Mouse (Mus musculus) limb, embryonic 10.5 days (tissue): ENCODE measurements around the gene Acta1. TPM values are rescaled to one million over a fixed set of nuclear protein-coding genes. Genes with fewer than 3 reads are reported as not detected.
A peak's percentile ranks its signal among the peaks of the same experiment; 100 is the strongest.

Experiments used
- DNase-seq: peaks from one replicate; pipeline ENCODE4 v3.0.0-alpha.2; 2017; ENCODE audit warnings: low spot score
- H3K27ac ChIP-seq: fragments of 300-500 bp; sonication (generic); 2 replicates; pipeline ENCODE4 v1.5.1; 2016; ENCODE audit warnings: mild to moderate bottlenecking
- H3K27me3 ChIP-seq: fragments of 300-500 bp; sonication (generic); 2 replicates; pipeline ENCODE4 v1.6.1; 2016; ENCODE audit warnings: low read depth, mild to moderate bottlenecking; ENCODE audit not compliant: poor library complexity, severe bottlenecking
- H3K36me3 ChIP-seq: fragments of 300-500 bp; sonication (generic); 2 replicates; pipeline ENCODE4 v1.6.1; 2016; ENCODE audit warnings: mild to moderate bottlenecking, moderate library complexity
- H3K4me1 ChIP-seq: fragments of 300-500 bp; sonication (generic); 2 replicates; pipeline ENCODE4 v1.6.1; 2016
- H3K4me3 ChIP-seq: fragments of 300-500 bp; sonication (generic); 2 replicates; pipeline ENCODE4 v1.5.1; 2016; ENCODE audit warnings: mild to moderate bottlenecking, moderate library complexity
- H3K9me3 ChIP-seq: fragments of 300-500 bp; sonication (generic); replicated peaks from 2 replicates; pipeline ENCODE4 v1.6.1; 2016; ENCODE audit warnings: mild to moderate bottlenecking
- WGBS: fragments of 180-500 bp; shearing (Covaris S2); methylation state at CpG from one replicate; pipeline ENCODE4 v1.1.7; 2016; 5-methylcytosine and 5-hydroxymethylcytosine counted together
- polyA plus RNA-seq: library from polyadenylated mRNA; unstranded; fragments of >200 nt; fragmentation: Nextera tagmentation; extraction: Ambion mirVana; gene quantifications from 2 replicates; pipeline ENCODE4 v1.2.1, GENCODE M21; 2016

Gene Acta1
- polyA plus RNA-seq, 1 experiment from 2014 or later, result 1.8 TPM

DNA sequence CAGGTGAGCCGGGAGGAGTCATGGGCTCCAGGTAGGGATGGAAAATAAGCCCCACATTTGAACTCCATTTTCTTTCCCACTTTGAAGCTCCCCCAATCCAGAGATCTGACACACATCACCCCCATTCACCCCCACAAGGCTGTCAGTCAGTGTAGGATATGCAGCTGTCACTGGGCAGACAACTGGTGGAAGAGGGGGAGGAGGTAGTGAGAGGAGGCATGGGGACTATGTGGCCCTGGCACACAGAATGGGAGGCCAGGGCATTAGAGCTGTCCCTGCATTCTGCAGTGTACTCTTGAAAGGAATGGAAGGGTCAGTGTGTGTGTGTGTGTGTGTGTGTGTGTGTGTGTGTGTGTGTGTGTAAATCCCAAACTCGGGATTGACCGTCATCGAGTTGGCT is 679 bp upstream of the Acta1 start:
- H3K9me3 ChIP-seq, result no peaks in the 10 kb centered on the region
- H3K4me3 ChIP-seq, result no peak overlapping the region
- H3K4me1 ChIP-seq, result peaks cover 20% of the 10 kb centered on the region
- 76% methylated on average over 4 of the region's 4 CpGs for WGBS
- no peak overlapping the region for H3K27ac ChIP-seq
- H3K36me3 ChIP-seq, result peaks cover 25% of the 10 kb centered on the region
- DNase-seq, result no peak
- peaks cover 74% of the 10 kb centered on the region for H3K27me3 ChIP-seq

DNA sequence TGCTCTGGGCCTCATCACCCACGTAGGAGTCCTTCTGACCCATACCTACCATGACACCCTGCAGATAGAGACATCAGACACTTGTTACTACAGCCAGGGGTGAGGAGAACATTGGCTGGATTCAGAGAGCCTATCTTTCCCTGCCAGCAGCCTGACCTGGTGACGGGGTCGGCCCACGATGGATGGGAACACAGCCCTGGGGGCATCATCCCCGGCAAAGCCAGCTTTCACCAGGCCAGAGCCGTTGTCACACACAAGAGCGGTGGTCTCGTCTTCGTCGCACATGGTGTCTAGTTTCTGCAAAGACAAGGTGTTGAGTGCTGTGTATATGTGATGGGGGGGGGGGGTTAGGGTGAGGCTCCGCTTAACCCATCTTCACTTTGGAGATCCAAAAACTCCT is 1.1 kb downstream of the Acta1 start:
- DNase-seq, result no peak
- Histone ChIP-seq H3K27ac (no peak overlapping the region), H3K27me3 (peaks cover 84% of the 10 kb centered on the region), H3K9me3 (no peaks in the 10 kb centered on the region), H3K4me3 (no peak overlapping the region), H3K4me1 (peaks cover 20% of the 10 kb centered on the region), H3K36me3 (peaks cover 8% of the 10 kb centered on the region)
- WGBS, result 75% methylated on average over 11 of the region's 11 CpGs

DNA sequence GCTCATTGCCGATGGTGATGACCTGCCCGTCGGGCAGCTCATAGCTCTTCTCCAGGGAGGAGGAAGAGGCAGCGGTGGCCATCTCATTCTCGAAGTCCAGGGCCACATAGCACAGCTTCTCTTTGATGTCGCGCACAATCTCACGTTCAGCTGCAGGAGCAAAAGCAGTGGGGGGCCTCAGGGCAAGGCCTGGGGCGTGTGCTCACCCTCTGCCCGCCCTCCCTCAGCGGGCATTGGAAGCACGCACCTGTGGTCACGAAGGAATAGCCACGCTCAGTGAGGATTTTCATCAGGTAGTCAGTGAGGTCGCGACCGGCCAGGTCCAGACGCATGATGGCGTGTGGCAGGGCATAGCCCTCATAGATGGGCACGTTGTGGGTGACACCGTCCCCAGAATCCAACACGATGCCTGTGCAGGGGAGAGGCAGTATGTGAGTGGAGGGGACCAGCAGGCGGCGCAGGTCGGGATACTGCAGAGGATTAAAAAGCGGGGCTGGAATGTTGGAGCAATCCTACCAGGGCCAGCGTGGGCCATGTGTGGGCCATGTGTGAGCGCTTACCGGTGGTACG is 1.9 kb downstream of the Acta1 start:
- Histone ChIP-seq H3K4me1 (peaks cover 23% of the 10 kb centered on the region), H3K36me3 (peaks cover 3% of the 10 kb centered on the region; the same call in 1 of the 2 replicates), H3K27ac (no peak overlapping the region), H3K9me3 (no peaks in the 10 kb centered on the region), H3K4me3 (peak overlapping the region; percentile 37), H3K27me3 (peaks cover 84% of the 10 kb centered on the region)
- 16% methylated on average over 30 of the region's 30 CpGs for WGBS
- DNase-seq, result peak; percentile 51

DNA sequence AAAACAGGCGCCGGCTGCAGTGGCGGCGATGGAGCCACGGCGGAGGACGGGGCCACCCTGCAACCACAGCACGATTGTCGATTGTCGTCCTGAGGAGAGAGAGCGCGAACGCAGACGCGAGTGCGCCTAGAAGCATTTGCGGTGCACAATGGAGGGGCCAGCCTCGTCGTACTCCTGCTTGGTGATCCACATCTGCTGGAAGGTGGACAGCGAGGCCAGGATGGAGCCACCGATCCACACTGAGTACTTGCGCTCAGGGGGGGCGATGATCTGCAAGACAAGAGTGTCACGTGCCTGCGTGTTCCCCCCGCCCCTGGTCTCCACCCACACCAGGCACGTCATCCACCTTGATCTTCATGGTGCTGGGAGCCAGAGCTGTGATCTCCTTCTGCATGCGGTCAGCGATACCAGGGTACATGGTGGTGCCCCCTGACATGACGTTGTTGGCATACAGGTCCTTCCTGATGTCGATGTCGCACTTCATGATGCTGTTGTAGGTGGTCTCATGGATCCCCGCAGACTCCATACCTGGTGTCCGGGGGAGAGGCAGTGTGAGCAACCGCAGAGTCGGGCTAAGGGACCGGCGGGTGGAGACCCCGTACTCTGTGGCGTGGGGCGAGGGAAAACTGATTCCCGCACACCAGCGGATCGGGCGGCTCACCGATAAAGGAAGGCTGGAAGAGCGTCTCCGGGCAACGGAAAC is 2.5 kb downstream of the Acta1 start:
- peak; percentile 39 for DNase-seq
- H3K4me1 ChIP-seq, result peaks cover 23% of the 10 kb centered on the region
- H3K36me3 ChIP-seq, result no peaks in the 10 kb centered on the region
- H3K27ac ChIP-seq, result no peak overlapping the region
- 1% methylated on average over 49 of the region's 49 CpGs for WGBS
- no peaks in the 10 kb centered on the region for H3K9me3 ChIP-seq
- H3K27me3 ChIP-seq, result peaks cover 78% of the 10 kb centered on the region
- H3K4me3 ChIP-seq, result peak overlapping the region; percentile 37

DNA sequence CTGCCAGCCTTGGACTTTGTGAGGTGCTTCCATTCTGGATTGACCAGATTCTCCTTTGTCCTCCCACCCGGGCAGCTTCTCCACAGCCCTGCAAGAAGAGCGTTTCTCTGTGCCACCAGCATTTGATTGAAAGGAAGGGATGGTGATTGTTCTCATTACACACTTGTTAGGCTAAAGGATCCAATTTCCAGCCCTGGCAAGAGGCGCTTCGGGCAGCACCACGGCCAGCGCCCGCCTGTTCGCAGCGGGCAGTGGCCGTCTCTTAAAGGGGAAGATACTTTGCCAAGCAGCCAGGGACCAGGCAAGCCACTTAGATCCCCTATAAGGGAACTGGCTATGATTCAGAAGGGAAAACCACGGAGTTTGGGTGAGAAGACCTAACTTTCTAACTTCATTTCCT is 3.3 kb downstream of the Acta1 start:
- no peak overlapping the region for H3K27ac ChIP-seq
- H3K4me1 ChIP-seq, result peaks cover 23% of the 10 kb centered on the region
- H3K4me3 ChIP-seq, result peak overlapping the region; percentile 37
- peaks cover 78% of the 10 kb centered on the region for H3K27me3 ChIP-seq
- peak; percentile 84 for DNase-seq
- H3K9me3 ChIP-seq, result no peaks in the 10 kb centered on the region
- no peaks in the 10 kb centered on the region for H3K36me3 ChIP-seq
- WGBS, result under 1% methylated on average over 11 of the region's 11 CpGs

DNA sequence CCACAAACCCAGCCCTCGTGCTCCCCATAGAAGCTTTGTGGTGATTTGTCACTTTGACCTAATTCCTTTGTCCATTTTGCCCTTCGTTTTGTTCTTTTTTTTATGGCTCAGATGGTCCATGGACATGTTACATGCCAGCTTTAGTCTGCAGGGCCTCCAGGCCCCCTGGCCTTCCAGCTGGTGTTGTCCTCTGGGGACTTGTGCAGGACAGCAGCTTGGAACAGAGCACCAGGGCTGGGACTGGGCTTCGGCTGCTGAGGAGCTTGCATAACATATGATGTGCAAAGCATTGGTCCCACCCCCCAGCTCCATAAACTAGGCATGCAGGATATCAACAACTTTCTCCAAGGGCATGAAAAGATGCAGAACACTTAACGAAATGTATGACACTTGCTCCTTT is 4.8 kb downstream of the Acta1 start:
- Histone ChIP-seq H3K9me3 (no peaks in the 10 kb centered on the region), H3K4me3 (no peak overlapping the region), H3K36me3 (no peaks in the 10 kb centered on the region), H3K27ac (no peak overlapping the region), H3K4me1 (peaks cover 26% of the 10 kb centered on the region), H3K27me3 (peaks cover 78% of the 10 kb centered on the region)
- 81% methylated on average over 4 of the region's 4 CpGs for WGBS
- no peak for DNase-seq

DNA sequence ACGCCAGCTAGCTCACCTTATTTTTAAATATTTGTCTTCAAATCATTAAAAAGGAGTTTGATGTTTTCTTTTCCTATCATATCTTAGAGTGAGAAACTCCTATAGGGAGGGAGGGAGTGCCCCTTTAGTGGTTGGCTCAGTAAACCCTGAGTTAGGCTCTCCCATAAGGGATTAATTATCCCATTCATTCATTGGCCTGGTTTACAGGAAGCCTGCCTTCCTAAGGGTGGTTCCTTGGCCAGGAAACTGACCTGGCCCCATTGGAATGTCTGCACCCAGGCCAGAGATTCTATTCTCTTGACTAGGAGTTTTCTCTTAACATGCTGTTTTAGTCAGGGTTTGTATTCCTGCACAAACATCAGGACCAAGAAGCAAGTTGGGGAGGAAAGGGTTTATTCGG is 6.6 kb downstream of the Acta1 start:
- Histone ChIP-seq H3K27ac (no peak overlapping the region), H3K4me1 (peaks cover 28% of the 10 kb centered on the region), H3K9me3 (no peaks in the 10 kb centered on the region), H3K36me3 (no peaks in the 10 kb centered on the region), H3K27me3 (peaks cover 78% of the 10 kb centered on the region), H3K4me3 (no peak overlapping the region)
- no peak for DNase-seq
- WGBS, result 93% methylated on average over 2 of the region's 2 CpGs

DNA sequence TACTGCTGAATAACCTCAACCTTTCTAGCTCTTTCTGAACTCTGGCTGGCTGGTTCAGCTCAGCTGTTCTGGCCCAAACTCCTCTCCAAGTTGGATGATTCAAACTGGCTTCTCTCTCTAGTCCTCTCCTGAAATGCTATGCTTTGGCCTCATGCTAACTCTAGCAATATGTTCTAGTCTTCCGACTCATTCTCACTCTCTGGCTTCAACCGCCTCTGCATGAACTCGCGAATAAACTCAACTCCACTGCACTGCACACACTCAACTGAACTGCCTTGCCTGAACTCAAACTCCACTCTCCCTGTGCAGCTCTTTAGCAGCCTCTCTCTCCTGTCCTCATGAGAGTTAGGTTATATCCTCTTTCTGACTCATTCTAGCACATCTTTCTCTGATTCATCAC is 7.4 kb downstream of the Acta1 start:
- Histone ChIP-seq H3K27ac (no peak overlapping the region), H3K36me3 (no peaks in the 10 kb centered on the region), H3K4me1 (peaks cover 20% of the 10 kb centered on the region), H3K4me3 (no peak overlapping the region), H3K27me3 (peaks cover 71% of the 10 kb centered on the region), H3K9me3 (no peaks in the 10 kb centered on the region)
- no peak for DNase-seq
- 95% methylated on average over 4 of the region's 4 CpGs for WGBS

DNA sequence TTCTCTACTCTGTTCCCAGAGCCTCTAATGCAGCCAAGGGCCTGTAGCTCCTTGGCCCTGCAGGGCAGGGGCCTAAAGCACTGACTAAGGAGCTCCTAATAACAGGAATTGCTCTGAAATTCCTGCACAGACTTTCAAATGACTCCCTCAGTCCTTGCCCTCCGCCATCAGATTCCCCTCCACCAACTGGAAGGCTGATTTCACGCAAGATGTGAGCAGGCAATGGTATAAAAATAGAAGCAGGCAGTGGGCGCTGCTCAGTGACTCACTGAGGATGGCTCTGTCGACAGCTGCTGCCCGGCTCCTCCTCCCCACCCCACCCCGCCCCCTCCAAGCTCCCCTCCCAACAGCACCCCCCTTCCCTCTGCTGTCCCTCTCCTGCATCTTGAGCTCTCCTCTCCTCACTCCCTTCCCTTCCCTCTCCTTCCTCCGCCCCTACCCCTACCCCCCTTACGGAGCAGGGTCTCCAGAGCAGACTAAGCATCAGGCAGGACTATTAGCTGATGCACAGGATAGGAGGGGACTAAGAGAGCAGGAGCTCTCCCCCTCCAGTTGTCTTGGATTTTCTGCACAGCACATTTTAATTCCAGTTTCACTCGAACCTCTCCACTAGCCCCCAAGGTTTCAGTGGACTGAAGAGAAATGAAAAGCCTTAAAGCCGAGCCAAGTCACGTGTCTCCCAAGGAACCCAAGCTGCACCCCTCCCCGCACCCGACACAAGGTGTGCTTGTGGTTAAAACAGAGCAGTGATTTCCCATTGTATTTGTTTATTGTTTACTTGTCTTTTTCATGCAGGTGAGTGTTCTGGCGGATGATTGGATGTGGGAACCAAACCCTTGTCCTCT is 9.6 kb downstream of the Acta1 start:
- Histone ChIP-seq H3K27me3 (peaks cover 49% of the 10 kb centered on the region), H3K9me3 (no peaks in the 10 kb centered on the region), H3K27ac (no peak overlapping the region), H3K4me3 (no peak overlapping the region), H3K4me1 (peaks cover 10% of the 10 kb centered on the region), H3K36me3 (no peaks in the 10 kb centered on the region)
- WGBS, result 6% methylated on average over 14 of the region's 14 CpGs
- DNase-seq, result no peak

DNA sequence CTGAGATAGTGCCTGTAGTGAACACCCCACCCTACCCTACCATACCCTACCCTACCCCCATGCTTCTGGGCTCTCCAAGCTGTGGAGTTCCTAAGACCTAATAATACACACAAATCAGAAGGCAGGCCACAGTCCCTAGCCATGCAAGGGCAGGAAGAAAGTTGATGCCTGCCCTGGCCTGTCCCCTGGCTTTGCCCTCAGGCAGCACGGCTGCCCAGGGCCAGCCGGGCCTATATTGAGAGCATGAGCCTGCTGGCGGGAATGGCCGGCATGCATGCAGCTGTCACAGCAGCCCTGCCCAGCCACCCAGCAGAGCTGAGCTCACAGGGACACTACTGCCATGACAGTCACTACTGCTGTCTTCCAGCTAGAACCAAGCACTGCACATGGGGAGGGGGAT is 11.5 kb downstream of the Acta1 start:
- no peak for DNase-seq
- Histone ChIP-seq H3K4me1 (peaks cover 10% of the 10 kb centered on the region), H3K4me3 (no peak overlapping the region), H3K9me3 (no peaks in the 10 kb centered on the region), H3K27ac (no peak overlapping the region), H3K36me3 (no peaks in the 10 kb centered on the region), H3K27me3 (peaks cover 42% of the 10 kb centered on the region)
- 73% methylated on average over 4 of the region's 4 CpGs for WGBS

DNA sequence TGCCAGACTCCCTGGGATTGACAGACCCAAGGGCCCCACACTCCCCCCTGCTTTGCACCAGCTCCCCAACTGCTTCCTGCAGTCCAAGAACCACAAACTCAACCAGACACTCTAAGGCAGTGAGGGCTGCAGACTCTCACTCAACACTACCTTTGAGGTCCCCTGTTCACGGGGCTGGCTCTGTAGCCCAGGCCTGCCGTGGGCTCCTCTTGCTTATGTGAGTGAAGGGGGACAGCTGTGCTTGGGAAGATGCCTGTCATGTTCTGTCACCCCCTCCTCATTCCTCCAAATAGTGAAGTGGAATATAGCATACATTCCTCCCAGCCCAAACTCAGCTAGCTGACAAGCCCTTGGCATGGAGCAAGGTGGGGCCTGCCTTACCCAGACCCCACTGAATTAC is 12.1 kb downstream of the Acta1 start:
- WGBS, result 79% methylated on average over 2 of the region's 2 CpGs
- DNase-seq, result no peak
- Histone ChIP-seq H3K27me3 (peaks cover 42% of the 10 kb centered on the region), H3K4me1 (peaks cover 11% of the 10 kb centered on the region), H3K36me3 (no peaks in the 10 kb centered on the region), H3K27ac (no peak overlapping the region), H3K4me3 (no peak overlapping the region), H3K9me3 (no peaks in the 10 kb centered on the region)

DNA sequence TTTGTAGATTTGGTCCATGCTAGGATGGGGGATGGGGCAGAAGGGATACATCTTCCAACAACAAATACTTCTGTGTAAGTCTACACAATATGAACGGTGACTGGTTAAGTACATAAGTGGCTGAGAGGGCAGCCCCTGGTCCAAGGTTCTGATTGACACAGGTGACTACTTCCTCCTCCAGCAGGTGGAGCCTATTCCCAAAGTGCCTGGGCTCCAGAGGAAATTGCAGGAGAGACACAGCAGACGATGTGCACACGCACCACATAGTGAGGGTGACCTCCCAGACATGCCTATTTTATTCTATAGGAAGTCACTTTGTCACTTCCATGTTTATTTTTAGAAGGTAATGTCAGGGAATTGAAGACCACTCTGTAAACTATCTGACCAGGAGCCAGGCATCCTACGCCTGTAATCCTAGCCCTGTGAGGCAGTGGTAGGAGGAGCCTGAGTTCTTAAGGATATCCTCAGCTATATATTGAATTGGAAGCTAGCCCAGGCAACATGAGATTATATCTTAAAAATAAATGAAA is 13.7 kb downstream of the Acta1 start:
- 58% methylated on average over 4 of the region's 4 CpGs for WGBS
- Histone ChIP-seq H3K27me3 (peaks cover 30% of the 10 kb centered on the region), H3K9me3 (no peaks in the 10 kb centered on the region), H3K27ac (no peak overlapping the region), H3K36me3 (no peaks in the 10 kb centered on the region), H3K4me3 (no peak overlapping the region), H3K4me1 (peaks cover 18% of the 10 kb centered on the region)
- no peak for DNase-seq

DNA sequence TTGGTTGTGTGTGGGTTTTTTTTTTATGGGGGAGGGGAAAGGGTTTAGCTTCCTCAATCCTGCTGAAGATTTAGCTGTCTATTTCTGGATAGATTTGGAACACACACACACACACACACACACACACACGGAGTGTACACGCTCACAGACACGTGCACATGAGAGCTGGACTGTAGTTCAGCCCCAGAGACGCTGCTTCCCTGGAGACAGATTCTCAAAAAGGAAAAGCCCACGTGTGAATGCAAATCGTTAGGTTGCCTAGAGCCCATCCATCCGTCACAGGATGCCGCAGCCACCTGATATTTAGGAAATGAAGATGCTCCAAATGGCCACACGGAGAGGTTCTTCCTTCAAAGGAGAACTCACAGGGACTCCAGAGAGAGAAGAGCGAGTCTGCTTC is 14.3 kb downstream of the Acta1 start:
- WGBS, result 70% methylated on average over 10 of the region's 10 CpGs
- Histone ChIP-seq H3K4me1 (peaks cover 18% of the 10 kb centered on the region), H3K36me3 (no peaks in the 10 kb centered on the region), H3K27ac (no peak overlapping the region), H3K9me3 (no peaks in the 10 kb centered on the region), H3K27me3 (peaks cover 24% of the 10 kb centered on the region), H3K4me3 (no peak overlapping the region)
- DNase-seq, result no peak
